Mouse (Mus musculus): Measurements from ENCODE around the gene Eif4b.

Eif4b gene

GRCm38 (mm10) chr15:102073559-102074069 is at the start of gene Eif4b:
TSS of gene Eif4b (plus strand) at chr15:102073773.
- DNase-seq (ENCODE audit: low spot score) = peak; percentile 99

GRCm38 (mm10) chr15:102023888-102024287 is 49.7 kb upstream of the Eif4b start:
- no peak for DNase-seq (ENCODE audit: low spot score)

DNA sequence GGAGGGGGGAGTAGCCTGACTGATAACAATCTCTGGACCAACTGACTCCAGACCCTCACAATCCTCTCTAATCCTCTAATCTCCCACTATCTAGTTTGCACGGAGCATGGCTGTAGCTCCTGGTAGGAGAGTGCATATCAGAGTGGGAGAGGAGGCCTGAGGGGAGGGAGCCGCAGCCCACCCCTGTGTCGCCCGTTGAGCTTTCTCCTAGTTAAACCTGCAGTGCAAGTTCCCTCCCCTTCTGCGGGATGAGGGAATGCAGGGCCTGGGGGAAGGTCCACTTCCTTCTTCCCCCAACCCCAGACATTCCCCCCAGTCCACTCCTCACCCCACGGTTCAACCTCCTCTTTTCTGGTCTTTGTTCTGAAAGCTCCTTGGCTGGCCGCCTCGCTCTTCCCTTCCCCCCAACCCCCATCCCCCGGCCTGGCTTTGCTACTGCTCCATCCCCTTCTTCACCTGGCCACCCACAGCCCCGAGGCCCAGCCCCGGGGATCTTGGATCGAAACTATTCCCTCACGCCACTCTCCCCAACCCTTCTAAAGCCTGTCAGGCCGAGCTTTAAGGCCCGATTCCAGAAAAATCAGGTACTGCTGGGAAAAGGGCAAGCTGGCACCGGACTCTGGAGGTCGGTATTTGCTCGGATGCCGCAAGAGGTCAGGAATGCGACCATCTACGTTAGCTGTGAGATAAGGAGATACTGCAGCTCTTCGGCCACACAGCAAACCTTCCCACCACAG is 48.3 kb upstream of the Eif4b start:
- DNase-seq (ENCODE audit: low spot score) = no peak

DNA sequence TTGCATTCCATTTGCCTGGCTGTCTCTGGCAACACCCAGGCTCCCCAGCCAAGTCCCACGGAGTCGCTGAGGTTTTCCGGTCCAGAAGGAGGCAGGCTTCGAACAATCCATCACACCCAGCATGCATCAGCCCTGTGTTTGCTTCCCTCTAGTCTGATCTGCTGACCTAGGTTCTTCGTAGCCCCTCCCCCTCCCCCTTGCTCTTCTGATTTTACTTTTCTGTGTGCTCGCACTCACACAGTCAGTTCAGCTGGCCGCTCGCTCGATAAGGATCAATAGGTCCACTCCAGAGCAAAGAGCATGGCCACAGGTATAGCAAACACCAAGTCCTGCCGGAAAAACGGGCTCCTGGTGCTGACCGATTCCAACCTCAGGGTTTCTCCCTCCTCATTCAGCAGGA is 47.1 kb upstream of the Eif4b start:
- no peak for DNase-seq (ENCODE audit: low spot score)

GRCm38 (mm10) chr15:102028040-102028439 is 45.5 kb upstream of the Eif4b start, which contains the start of gene Krt18:
TSS of gene Krt18 (plus strand) at chr15:102028180.
- no peak for DNase-seq (ENCODE audit: low spot score)

GRCm38 (mm10) chr15:102034121-102035053 is 39.2 kb upstream of the Eif4b start:
- no peak for DNase-seq (ENCODE audit: low spot score)

- no peak for DNase-seq (ENCODE audit: low spot score)
These were observed 33.3 kb upstream of the Eif4b start for GRCm38 (mm10) chr15:102040277-102040676.

- no peak for DNase-seq (ENCODE audit: low spot score)
These were observed 31.6 kb upstream of the Eif4b start for GRCm38 (mm10) chr15:102041951-102042350.

- no peak for DNase-seq (ENCODE audit: low spot score)
These were observed 28.8 kb upstream of the Eif4b start for GRCm38 (mm10) chr15:102044745-102045144.

DNA sequence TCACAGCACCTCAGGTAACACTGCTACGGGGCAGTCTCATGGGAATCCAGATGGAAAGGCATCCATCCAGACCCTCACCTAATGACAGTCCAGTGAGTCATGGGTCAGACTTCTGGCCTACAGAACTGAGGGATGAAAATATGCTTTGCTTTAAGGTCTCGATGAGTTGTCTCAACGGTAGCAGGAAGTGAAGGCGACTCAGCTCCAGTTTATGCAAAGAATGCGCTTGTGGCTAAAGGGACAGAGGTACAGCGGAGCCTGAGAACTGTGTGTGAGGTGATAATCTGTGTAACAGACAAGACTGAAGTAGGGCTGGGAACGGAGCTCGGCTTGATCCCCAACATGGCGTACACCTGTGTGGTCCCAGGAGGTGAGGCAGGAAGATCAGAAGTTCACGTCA is 27.9 kb upstream of the Eif4b start:
- no peak for DNase-seq (ENCODE audit: low spot score)

DNA sequence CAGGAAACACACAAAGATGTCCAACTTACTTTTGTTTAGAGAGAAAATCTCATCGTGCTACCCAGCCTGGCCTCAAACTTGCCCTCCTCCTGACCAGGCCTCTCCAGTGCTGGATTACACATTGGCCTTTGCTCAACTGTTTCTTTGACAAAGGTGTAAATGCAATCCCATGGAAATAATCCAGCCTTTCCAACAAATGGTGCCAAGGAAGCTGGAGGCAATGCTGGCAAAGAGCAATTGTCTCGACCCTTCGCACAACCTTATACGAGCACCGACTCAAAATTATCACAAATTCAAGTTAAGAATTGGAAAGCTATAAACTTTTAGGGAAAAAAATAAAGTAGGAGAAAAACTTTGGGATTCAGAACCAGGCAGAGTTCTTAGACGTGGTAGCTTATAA is 25.6 kb upstream of the Eif4b start:
- DNase-seq (ENCODE audit: low spot score) = no peak

GRCm38 (mm10) chr15:102049871-102050270 is 23.7 kb upstream of the Eif4b start:
- no peak for DNase-seq (ENCODE audit: low spot score)

GRCm38 (mm10) chr15:102051920-102052683 is 21.5 kb upstream of the Eif4b start:
- no peak for DNase-seq (ENCODE audit: low spot score)

DNA sequence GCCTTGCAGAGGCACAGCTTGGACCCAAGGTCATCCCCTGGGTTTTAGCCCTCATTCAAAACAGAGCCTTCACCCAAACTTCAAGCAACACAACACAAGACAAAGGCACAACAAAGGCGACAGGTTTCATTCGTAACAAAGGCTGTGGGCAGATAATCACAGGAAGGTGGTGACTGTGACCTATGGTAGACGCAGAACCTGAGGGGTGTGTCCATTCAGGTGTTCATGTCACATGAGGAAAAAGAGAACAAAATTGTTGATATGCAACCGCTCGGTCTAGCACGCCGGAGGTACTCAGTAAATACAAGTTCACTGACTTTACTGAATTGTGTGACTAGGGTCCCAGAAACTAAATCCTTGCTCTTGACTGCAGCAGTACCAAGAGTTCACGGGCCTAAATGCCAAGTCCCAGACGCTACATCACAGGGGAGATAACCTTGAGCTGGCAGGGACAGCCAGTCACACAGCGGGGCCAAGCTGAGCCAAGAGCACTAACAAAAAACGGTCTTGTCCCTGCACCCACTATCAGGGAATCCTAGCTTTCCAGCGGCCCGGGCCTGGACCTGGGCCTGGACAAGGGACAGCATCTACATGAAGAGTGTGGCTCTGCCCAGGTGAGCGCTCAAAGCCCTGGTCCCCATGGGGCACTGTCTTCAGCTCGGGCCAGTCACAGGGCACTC is 16.9 kb upstream of the Eif4b start:
- DNase-seq (ENCODE audit: low spot score) = no peak

GRCm38 (mm10) chr15:102065661-102066325 is 7.8 kb upstream of the Eif4b start:
- peak; percentile 86 for DNase-seq (ENCODE audit: low spot score)

DNA sequence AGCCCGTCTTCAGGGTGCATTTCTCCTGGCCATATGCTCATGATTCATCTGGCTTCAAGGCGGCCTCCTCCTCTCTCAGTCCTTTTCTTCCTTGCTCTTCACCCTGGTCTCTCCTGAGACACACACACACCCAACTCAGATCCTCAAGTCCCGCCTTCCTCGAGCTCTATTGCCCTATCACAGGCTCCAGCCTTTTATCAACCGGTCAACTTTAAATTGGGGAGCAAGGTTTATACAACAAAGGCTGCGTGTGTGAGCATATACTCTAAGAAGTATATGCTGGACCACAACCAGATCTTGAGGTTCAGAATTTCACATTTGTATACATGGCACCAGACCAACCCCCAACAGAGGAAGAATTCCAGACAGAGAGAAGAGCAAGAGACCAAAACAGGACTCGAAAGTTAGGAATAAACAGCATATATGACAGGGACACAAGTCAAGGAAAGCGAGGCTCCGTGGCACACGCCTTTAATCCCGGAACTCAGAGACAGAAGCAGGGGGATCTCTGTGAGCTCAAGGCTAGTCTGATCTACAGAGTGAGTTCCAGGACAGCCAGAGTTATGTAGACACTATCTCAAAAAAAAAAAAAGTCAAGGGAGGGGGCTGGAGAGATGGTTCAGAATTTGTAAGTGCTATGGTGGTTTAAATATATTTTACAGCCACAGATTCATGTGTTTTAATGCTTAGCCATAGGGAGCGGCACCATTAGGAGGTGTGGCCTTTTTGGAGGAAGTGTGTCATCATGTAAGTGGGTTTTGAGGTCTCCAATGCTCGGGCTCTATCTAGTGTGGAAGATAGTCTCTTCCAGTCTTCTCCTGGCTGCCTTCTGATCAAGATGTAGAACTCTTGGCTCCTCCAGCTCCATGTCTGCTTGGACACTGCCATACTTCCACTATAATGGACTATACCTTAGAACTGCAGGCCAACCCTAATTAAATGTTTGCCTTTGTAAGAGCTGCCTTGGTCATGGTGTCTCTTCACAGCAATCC is 2.8 kb upstream of the Eif4b start:
- DNase-seq (ENCODE audit: low spot score) = no peak

- DNase-seq (ENCODE audit: low spot score) = no peak
These were observed 512 bp upstream of the Eif4b start for GRCm38 (mm10) chr15:102072963-102073558.

GRCm38 (mm10) chr15:102074070-102074731 is 628 bp downstream of the Eif4b start:
- peak; percentile 44 for DNase-seq (ENCODE audit: low spot score)

All from c-Kit-positive CD71-positive TER-119-positive erythroid progenitor cells, embryonic 14.5 days (primary cell).